Mouse (Mus musculus) ES-Bruce4 (cell line): Measurements from ENCODE around the gene Mesp1.

Experiments
- CTCF ChIP-seq: IDR thresholded peaks from one replicate; pipeline ENCODE4 v1.8.1; 2011; ENCODE audit warnings: low read depth, low read length
- EP300 ChIP-seq: IDR thresholded peaks from 2 replicates; pipeline ENCODE4 v1.6.1; 2011; ENCODE audit warnings: low read depth, low read length; ENCODE audit not compliant: insufficient read depth
- POLR2A ChIP-seq: IDR thresholded peaks from one replicate; pipeline ENCODE4 v1.8.1; 2011; ENCODE audit warnings: low read length; ENCODE audit not compliant: insufficient read depth

DNA sequence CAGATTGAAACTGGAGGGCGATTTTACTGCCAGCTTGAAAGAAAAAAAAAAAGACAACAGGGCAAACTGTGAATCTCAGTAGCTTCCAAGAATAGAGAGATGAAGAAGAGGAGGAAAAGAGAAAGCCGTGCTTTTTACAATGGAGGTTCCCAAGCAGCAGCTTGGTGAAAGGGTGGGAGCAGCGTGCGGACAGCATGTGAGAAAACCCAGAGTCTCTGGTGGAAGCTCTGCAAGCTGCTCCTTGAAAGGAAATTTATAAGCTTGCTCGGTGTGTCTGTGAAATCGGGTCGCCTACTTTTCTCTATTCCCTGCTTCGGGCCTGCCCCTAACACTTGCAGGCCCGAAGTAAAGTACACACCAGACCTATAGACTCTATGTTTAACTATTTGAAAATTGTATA lies 49.5 kb downstream of the Mesp1 start:
- no peak for TF ChIP-seq CTCF
- TF ChIP-seq EP300, result no peak
- no peak for TF ChIP-seq POLR2A
